Mouse (Mus musculus): ENCODE results near the gene Kif17. TPM values are rescaled to one million over a fixed set of nuclear protein-coding genes. Genes with fewer than 3 reads are reported as not detected.

Kif17 gene
- total RNA-seq, 2 experiments from 2014 or later = 28.8 to 33.0 TPM

- no peak for DNase-seq (ENCODE audit: low spot score in 2 of 2)
Measured at GRCm38 (mm10) chr4:138258663-138259062, 8.4 kb downstream of the Kif17 start.

GRCm38 (mm10) chr4:138259482-138259881 is 9.2 kb downstream of the Kif17 start:
- DNase-seq (ENCODE audit: low spot score in 2 of 2) = no peak

- peak; percentile 93 to 94 for DNase-seq (ENCODE audit: low spot score in 2 of 2)
Measured at GRCm38 (mm10) chr4:138261843-138262681, 11.8 kb downstream of the Kif17 start.

GRCm38 (mm10) chr4:138267869-138268268 is 17.6 kb downstream of the Kif17 start:
- no peak for DNase-seq (ENCODE audit: low spot score in 2 of 2)

GRCm38 (mm10) chr4:138272011-138272997 is 22.1 kb downstream of the Kif17 start:
- peak; percentile 72 to 77 for DNase-seq (ENCODE audit: low spot score in 2 of 2)

GRCm38 (mm10) chr4:138278346-138278745 is 28.1 kb downstream of the Kif17 start:
- peak; percentile 56 to 63 for DNase-seq (ENCODE audit: low spot score in 2 of 2)

- DNase-seq (ENCODE audit: low spot score in 2 of 2) = peak; percentile 58 to 67
Measured at GRCm38 (mm10) chr4:138282834-138283233, 32.6 kb downstream of the Kif17 start.

GRCm38 (mm10) chr4:138286411-138286810 is 36.2 kb downstream of the Kif17 start:
- no peak for DNase-seq (ENCODE audit: low spot score in 2 of 2)

- no peak for DNase-seq (ENCODE audit: low spot score in 2 of 2)
Measured at GRCm38 (mm10) chr4:138288691-138289090, 38.5 kb downstream of the Kif17 start.

GRCm38 (mm10) chr4:138292028-138292427 is 41.8 kb downstream of the Kif17 start:
- DNase-seq (ENCODE audit: low spot score in 2 of 2) = no peak

- DNase-seq (ENCODE audit: low spot score in 2 of 2) = no peak
Measured at GRCm38 (mm10) chr4:138293261-138293948, 43.2 kb downstream of the Kif17 start.

GRCm38 (mm10) chr4:138293949-138294550 is 43.8 kb downstream of the Kif17 start:
- DNase-seq (ENCODE audit: low spot score in 2 of 2) = no peak

GRCm38 (mm10) chr4:138301271-138301780 is 51.1 kb downstream of the Kif17 start:
- no peak for DNase-seq (ENCODE audit: low spot score in 2 of 2)

- no peak for DNase-seq (ENCODE audit: low spot score in 2 of 2)
Measured at GRCm38 (mm10) chr4:138303011-138303410, 52.8 kb downstream of the Kif17 start.

- no peak for DNase-seq (ENCODE audit: low spot score in 2 of 2)
Measured at GRCm38 (mm10) chr4:138303742-138304141, 53.5 kb downstream of the Kif17 start.

GRCm38 (mm10) chr4:138304340-138305104 is 54.3 kb downstream of the Kif17 start, which contains the start of gene Ddost:
TSS of gene Ddost (plus strand) at chr4:138304730.
- DNase-seq (ENCODE audit: low spot score in 2 of 2) = peak; percentile 97 to 98

GRCm38 (mm10) chr4:138307025-138307424 is 56.8 kb downstream of the Kif17 start:
- no peak for DNase-seq (ENCODE audit: low spot score in 2 of 2)

- peak in 1 of 2 experiments; percentile 51 for DNase-seq (ENCODE audit: low spot score in 2 of 2)
Measured at GRCm38 (mm10) chr4:138307739-138308138, 57.5 kb downstream of the Kif17 start.

- DNase-seq (ENCODE audit: low spot score in 2 of 2) = no peak
Measured at GRCm38 (mm10) chr4:138310311-138310910, 60.2 kb downstream of the Kif17 start.
